Mouse (Mus musculus) heart, embryonic 10.5 days (tissue): ENCODE measurements around the gene Fgfr2. TPM values are rescaled to one million over a fixed set of nuclear protein-coding genes. Genes with fewer than 3 reads are reported as not detected.
"Not testable (repeated sequence)": the region's sequence is repeated elsewhere in the genome, so short reads cannot be mapped to it uniquely, and the experiment has no call there.

Experiments
- DNase-seq: peaks from one replicate; pipeline ENCODE4 v3.0.0-alpha.2; 2017; ENCODE audit warnings: low spot score
- H3K27ac ChIP-seq: fragments of 300-500 bp; sonication (generic); 2 replicates; pipeline ENCODE4 v1.5.1; 2016; ENCODE audit warnings: mild to moderate bottlenecking
- H3K27me3 ChIP-seq: fragments of 300-500 bp; sonication (generic); 2 replicates; pipeline ENCODE4 v1.6.1; 2016; ENCODE audit warnings: mild to moderate bottlenecking; ENCODE audit not compliant: poor library complexity, insufficient read depth, severe bottlenecking
- H3K36me3 ChIP-seq: fragments of 300-500 bp; sonication (generic); 2 replicates; pipeline ENCODE4 v1.6.1; 2016; ENCODE audit warnings: mild to moderate bottlenecking, moderate library complexity
- H3K4me1 ChIP-seq: fragments of 300-500 bp; sonication (generic); 2 replicates; pipeline ENCODE4 v1.6.1; 2016; ENCODE audit warnings: mild to moderate bottlenecking
- H3K4me3 ChIP-seq: fragments of 300-500 bp; sonication (generic); 2 replicates; pipeline ENCODE4 v1.5.1; 2016; ENCODE audit warnings: mild to moderate bottlenecking, moderate library complexity
- H3K9me3 ChIP-seq: fragments of 300-500 bp; sonication (generic); 2 replicates; pipeline ENCODE4 v1.6.1; 2016; ENCODE audit warnings: mild to moderate bottlenecking, moderate library complexity
- WGBS: fragments of 180-500 bp; shearing (Covaris S2); methylation state at CpG from one replicate; pipeline ENCODE4 v1.1.7; 2016; 5-methylcytosine and 5-hydroxymethylcytosine counted together
- polyA plus RNA-seq: library from polyadenylated mRNA; unstranded; fragments of >200 nt; fragmentation: Nextera tagmentation; extraction: Ambion mirVana; gene quantifications from 2 replicates; pipeline ENCODE4 v1.2.1, GENCODE M21; 2016

Fgfr2 gene
- polyA plus RNA-seq, 1 experiment from 2014 or later: 46.6 TPM

DNA sequence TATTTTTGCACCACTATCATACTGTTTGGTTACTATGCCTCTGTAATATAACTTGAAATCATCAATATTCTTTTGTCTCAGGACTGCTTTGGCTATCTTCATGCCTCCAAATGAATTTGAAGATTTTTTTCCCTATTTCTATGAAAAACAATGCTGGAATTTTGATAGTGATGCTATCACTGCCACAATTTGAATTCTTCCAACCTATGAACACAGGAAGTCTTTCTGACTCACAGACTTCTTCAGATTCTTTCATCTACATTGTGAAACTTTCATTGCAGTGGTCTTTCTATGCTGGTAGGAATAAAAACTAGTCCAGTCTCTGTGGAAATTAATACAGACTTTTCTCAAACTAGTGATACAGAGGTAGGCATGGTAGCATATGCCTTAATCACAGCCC lies 2631.1 kb downstream of the Fgfr2 start:
- DNase-seq: no peak
- peaks cover 26% of the 10 kb centered on the region for H3K36me3 ChIP-seq

DNA sequence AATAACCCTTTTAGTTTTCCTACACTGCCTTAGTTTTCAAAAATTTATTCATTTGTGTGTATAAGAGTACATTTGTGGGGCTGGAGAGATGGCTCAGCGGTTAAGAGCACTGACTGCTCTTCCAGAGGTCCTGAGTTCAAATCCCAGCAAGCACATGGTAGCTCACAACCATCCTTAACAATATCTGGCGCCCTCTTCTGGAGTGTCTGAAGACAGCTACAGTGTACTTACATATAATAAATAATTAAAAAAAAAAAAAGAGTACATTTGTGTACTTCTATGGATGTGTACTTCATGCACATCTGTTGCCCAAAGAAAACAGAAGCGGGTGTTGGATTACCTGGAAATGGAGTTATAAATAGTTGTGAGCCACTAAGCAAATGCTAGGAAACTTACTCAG lies 2644.1 kb downstream of the Fgfr2 start:
- not testable (repeated sequence) for H3K9me3 ChIP-seq, H3K27ac ChIP-seq, H3K4me3 ChIP-seq, DNase-seq, H3K4me1 ChIP-seq, H3K27me3 ChIP-seq
- peaks cover 20% of the 10 kb centered on the region; the same call in 1 of the 2 replicates for H3K36me3 ChIP-seq
- 79% methylated on average over 3 of the region's 3 CpGs for WGBS

More for the DNA sequence above, 2631.1 kb downstream of the Fgfr2 start:
- no peak overlapping the region for H3K4me3 ChIP-seq
- H3K9me3 ChIP-seq: no peaks in the 10 kb centered on the region
- H3K27me3 ChIP-seq: no peaks in the 10 kb centered on the region
- H3K27ac ChIP-seq: no peak overlapping the region
- H3K4me1 ChIP-seq: no peaks in the 10 kb centered on the region; the same call in 1 of the 2 replicates

DNA sequence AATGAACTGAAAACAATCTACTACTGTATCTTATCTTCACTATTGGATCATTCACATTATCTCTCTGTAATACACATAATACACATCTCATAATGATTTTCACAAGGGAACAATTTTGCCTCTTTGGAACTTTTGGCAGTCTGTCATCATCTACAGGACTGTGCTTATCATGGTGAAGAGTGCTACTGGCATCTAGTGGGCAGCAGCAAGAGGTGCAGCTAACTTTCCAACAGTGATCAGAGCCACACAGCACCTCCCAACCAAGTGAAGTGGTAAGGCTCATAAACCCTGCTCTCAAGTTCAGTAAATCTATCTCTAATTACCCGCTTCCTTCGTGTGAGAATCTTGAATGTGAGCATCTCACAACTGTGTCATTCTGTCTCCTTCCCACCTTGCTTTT lies 2647.2 kb downstream of the Fgfr2 start:
- Histone ChIP-seq H3K27ac (no peak overlapping the region), H3K9me3 (no peaks in the 10 kb centered on the region), H3K4me1 (no peaks in the 10 kb centered on the region), H3K36me3 (peaks cover 18% of the 10 kb centered on the region; the same call in 1 of the 2 replicates), H3K27me3 (no peaks in the 10 kb centered on the region), H3K4me3 (no peak overlapping the region)
- WGBS: 53% methylated on average over 2 of the region's 2 CpGs
- DNase-seq: no peak

DNA sequence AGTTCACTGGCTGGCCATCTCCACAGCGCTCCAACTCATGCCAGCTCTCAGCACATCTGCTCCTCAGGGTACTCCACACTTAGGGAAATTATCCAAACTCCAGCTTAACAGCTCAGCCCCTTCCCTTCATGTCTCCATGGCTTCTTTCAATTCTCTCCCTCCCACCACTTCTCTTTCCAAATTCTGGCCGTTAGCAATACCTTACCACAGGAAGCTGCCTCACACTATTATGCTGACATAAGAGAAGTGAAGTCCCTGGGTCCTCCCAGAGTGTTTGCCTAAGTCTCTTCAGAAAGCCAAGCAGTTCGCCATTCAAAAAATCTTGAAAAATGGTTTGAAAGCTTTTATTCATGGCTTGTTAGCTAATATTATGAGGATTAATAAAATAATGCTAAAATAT lies 2649.3 kb downstream of the Fgfr2 start:
- WGBS: 80% methylated on average over 3 of the region's 3 CpGs
- Histone ChIP-seq H3K9me3 (no peaks in the 10 kb centered on the region), H3K36me3 (0 out of 2 replicates have a peak, but pooled peaks cover 5% of the 10 kb centered on the region), H3K4me1 (no peaks in the 10 kb centered on the region), H3K4me3 (no peak overlapping the region), H3K27me3 (no peaks in the 10 kb centered on the region), H3K27ac (no peak overlapping the region)
- no peak for DNase-seq

DNA sequence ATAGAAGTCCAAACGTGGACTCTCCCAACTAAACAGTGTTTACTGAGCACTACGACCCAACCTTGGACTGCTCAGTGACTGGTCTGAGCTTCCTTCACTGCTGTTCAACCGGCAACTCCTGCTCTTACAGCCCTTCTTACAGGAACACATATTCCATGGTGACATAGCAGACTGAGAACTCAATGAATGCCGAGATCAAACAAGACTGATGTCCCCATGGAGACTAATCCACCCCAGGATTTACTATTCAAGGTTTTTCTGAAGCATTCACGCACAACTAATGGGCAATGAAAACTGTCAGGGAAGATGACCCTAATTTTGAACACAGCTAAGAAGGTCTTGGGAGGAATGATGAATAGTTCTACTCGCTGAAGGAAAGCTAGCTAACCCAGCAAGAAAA lies 2650.5 kb downstream of the Fgfr2 start:
- DNase-seq: no peak
- Histone ChIP-seq H3K9me3 (no peaks in the 10 kb centered on the region), H3K27me3 (no peaks in the 10 kb centered on the region), H3K4me1 (no peaks in the 10 kb centered on the region), H3K27ac (no peak overlapping the region), H3K36me3 (0 out of 2 replicates have a peak, but pooled peaks cover 5% of the 10 kb centered on the region), H3K4me3 (no peak overlapping the region)
- 82% methylated on average over 6 of the region's 6 CpGs for WGBS

DNA sequence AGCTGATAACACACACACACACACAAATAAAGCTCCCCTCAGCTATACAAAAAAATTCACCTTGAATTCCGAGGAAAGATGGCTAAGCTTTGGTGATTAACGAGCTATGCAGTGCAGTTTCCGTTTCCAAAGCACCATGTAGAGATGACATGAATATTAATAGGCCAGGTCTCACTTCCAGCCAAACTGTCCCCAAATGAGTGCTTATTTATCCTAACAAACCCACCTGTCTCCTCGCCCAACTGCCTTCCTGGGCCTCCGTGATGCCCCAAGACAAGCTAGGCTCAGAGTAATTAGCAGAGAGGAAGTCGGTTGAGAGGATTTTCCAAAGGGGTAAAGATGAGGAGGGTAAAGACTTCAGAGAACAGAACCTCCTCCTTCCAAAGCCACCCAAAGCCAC lies 2652.1 kb downstream of the Fgfr2 start:
- H3K4me1 ChIP-seq: no peaks in the 10 kb centered on the region
- no peaks in the 10 kb centered on the region for H3K27me3 ChIP-seq
- no peak overlapping the region for H3K27ac ChIP-seq
- H3K9me3 ChIP-seq: no peaks in the 10 kb centered on the region
- H3K4me3 ChIP-seq: no peak overlapping the region
- WGBS: 70% methylated on average over 6 of the region's 6 CpGs
- DNase-seq: no peak
- peaks cover 10% of the 10 kb centered on the region; the same call in 1 of the 2 replicates for H3K36me3 ChIP-seq

DNA sequence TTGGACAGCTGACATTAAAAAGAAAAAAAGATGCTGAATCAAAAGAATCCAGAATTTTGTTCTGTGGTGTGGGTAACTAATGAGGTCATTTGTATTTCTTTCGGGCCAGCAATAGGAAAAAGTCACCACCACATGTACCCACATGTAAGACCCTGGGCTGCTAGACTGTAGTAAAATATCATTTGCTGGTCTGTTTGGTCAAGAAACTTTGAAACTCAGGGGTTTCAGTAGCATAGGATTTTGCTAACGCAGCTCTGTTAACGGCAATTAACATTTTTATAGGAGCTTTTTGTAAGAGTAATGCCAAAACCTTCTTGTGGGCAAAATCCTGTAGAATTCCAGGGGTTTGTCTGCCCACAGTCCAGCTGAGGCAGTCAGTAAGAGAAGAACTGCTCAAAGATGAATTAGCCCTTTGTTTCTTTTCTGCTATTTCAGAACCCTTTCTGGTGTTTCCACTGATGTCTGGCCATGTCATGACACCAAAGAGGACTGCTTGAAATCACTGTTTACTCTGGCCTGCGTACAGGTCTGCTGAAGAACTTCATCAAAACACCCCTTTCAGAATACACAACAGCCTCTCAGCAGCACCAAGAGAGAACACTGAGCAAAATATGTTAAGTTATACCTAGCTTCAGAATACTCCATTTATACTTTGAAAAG lies 2667.4 kb downstream of the Fgfr2 start:
- no peak overlapping the region for H3K27ac ChIP-seq
- H3K4me3 ChIP-seq: no peak overlapping the region
- H3K9me3 ChIP-seq: no peaks in the 10 kb centered on the region
- H3K27me3 ChIP-seq: no peaks in the 10 kb centered on the region
- 80% methylated on average over 4 of the region's 4 CpGs for WGBS
- peaks cover 47% of the 10 kb centered on the region for H3K36me3 ChIP-seq
- no peak for DNase-seq
- H3K4me1 ChIP-seq: no peaks in the 10 kb centered on the region; the same call in 1 of the 2 replicates

DNA sequence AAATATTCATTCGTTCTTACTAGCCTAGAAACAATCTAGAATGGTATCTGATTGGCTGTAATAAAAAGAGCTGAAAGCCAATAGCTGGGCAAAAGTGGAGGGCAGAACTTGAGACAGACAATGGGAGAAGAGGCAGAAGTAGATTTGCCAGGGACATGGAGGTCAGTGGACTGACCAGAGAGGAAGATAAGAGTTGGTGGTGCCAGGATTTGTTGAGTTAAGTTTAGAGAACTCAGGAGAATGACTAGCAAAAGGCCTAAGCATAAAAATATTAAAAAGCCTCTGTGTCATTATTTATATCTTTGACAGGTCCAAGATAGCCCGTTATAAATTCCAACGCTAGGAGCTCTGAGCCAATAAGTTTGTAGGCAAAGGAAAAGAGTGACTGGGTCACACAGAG lies 2668.9 kb downstream of the Fgfr2 start:
- H3K4me3 ChIP-seq: no peak overlapping the region
- peaks cover 54% of the 10 kb centered on the region for H3K36me3 ChIP-seq
- no peaks in the 10 kb centered on the region for H3K27me3 ChIP-seq
- WGBS: 83% methylated on average over 3 of the region's 3 CpGs
- H3K4me1 ChIP-seq: no peaks in the 10 kb centered on the region; the same call in 1 of the 2 replicates
- H3K9me3 ChIP-seq: no peaks in the 10 kb centered on the region
- DNase-seq: no peak
- no peak overlapping the region for H3K27ac ChIP-seq

DNA sequence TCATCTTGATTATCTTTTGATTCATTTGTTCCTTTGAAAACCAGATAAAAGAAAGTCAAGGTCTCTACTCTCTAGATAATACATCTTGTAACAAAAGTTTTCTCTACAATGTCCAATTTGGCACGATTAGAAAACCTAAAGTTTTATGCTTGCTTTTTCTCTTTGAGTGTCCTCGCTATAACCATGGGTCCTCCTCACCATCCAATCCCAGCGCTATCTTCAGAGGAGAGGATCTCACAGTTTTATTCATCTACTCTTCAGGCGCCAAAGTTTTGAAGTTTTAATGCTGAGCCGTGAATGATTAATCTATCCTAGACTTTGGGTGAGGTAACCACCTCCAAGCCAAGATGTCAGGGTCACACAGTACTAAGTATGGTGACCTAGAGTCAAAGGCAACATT lies 2687.4 kb downstream of the Fgfr2 start:
- no peak for DNase-seq
- 90% methylated on average over 5 of the region's 5 CpGs for WGBS
- H3K4me3 ChIP-seq: no peak overlapping the region
- no peak overlapping the region for H3K27ac ChIP-seq
- peaks cover 2% of the 10 kb centered on the region; the same call in 1 of the 2 replicates for H3K36me3 ChIP-seq
- H3K27me3 ChIP-seq: no peaks in the 10 kb centered on the region
- no peaks in the 10 kb centered on the region for H3K9me3 ChIP-seq
- H3K4me1 ChIP-seq: no peaks in the 10 kb centered on the region

DNA sequence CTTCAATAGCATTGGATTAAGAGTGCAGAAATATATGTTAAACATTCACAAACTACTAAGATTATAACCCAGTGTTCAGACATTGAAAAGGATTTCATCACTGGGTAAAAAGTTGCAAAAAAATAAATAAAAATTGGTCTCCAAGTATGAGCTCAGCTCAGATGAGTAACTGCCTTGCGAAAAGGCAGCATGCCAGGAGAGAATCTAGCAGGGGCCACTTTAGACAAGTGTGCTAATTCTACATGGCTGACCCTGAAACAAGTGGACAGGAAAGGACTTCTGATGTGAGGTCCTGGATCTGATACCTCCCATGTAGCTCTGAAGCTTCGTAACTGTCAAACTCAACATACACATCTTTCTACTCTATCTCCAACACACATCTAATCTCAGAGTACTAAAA lies 2691.0 kb downstream of the Fgfr2 start:
- H3K27ac ChIP-seq: no peak overlapping the region
- no peak overlapping the region for H3K4me3 ChIP-seq
- H3K4me1 ChIP-seq: peaks cover 5% of the 10 kb centered on the region
- no peak for DNase-seq
- peaks cover 2% of the 10 kb centered on the region; the same call in 1 of the 2 replicates for H3K36me3 ChIP-seq
- no peaks in the 10 kb centered on the region for H3K9me3 ChIP-seq
- WGBS: 85% methylated on average over 2 of the region's 2 CpGs
- no peaks in the 10 kb centered on the region for H3K27me3 ChIP-seq

DNA sequence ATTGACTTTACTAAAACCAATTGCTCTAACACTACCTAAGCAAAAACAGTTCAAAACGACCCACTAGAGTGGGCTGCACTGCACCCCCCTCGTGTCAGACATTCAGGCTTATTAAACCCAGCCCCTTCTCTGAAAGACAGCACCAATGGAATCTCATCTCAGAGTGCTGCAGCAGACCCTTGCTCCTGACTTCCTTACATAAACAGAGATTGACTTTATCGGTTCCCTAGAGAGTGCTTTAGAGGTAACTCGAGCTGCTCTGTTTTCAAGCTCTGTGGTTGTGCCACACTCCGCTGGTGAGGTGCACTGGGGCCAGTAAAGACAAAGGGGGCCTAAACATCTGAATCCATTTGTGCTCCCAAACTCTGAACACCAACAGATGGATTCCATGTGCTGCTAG lies 2696.6 kb downstream of the Fgfr2 start:
- Histone ChIP-seq H3K9me3 (no peaks in the 10 kb centered on the region), H3K27me3 (no peaks in the 10 kb centered on the region), H3K4me3 (peak overlapping the region; percentile 12; the same call in 1 of the 2 replicates), H3K36me3 (no peaks in the 10 kb centered on the region), H3K27ac (peak overlapping the region; percentile 60; the same call in 1 of the 2 replicates), H3K4me1 (peaks cover 11% of the 10 kb centered on the region)
- DNase-seq: no peak
- WGBS: 4% methylated on average over 5 of the region's 5 CpGs

DNA sequence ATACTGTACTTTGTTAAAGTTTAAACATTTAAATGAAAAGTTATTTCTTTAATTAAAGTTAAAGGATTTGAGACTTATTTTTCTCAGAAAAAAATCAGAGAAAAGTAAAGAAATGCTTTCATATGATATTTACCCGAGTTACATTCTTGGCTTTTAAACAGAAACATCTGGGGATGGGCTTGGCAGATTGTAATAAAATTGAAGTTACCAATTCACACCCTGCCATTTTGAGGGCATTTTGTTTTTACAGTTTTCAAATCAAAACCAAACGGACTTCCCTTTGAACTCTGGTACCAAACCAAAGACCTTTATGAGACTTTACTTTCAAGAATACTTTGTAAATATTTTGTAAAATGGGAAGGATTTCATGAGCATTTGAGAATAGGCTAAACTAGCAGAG lies 2697.2 kb downstream of the Fgfr2 start:
- Histone ChIP-seq H3K4me3 (no peak overlapping the region), H3K27ac (no peak overlapping the region), H3K4me1 (peaks cover 11% of the 10 kb centered on the region), H3K27me3 (no peaks in the 10 kb centered on the region), H3K36me3 (no peaks in the 10 kb centered on the region), H3K9me3 (no peaks in the 10 kb centered on the region)
- WGBS: 62% methylated on average over 2 of the region's 2 CpGs
- no peak for DNase-seq

DNA sequence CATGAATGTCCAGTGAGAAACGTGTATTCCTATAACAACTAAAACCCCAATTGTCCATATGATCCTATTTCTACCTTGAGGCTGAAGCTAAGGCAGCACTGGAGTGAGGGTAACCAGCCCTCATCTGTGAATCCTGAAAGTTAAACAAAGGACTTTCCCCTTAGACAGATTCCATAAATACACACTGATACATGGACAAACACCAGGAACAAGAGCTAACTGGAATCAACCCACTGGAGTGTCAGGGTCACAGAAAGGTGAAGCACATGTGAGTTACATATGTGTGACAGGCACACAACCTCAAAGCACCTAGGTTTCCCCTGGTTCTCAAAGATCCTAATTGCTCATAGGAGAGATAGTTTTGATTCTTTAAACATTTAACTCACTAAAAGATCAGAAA lies 2703.2 kb downstream of the Fgfr2 start:
- 91% methylated on average over 1 of the region's 1 CpGs for WGBS
- DNase-seq: no peak
- Histone ChIP-seq H3K27me3 (no peaks in the 10 kb centered on the region), H3K4me3 (no peak overlapping the region), H3K4me1 (peaks cover 5% of the 10 kb centered on the region; the same call in 1 of the 2 replicates), H3K9me3 (no peaks in the 10 kb centered on the region), H3K36me3 (0 out of 2 replicates have a peak, but pooled peaks cover 2% of the 10 kb centered on the region), H3K27ac (peak overlapping the region; percentile 47; the same call in 1 of the 2 replicates)

DNA sequence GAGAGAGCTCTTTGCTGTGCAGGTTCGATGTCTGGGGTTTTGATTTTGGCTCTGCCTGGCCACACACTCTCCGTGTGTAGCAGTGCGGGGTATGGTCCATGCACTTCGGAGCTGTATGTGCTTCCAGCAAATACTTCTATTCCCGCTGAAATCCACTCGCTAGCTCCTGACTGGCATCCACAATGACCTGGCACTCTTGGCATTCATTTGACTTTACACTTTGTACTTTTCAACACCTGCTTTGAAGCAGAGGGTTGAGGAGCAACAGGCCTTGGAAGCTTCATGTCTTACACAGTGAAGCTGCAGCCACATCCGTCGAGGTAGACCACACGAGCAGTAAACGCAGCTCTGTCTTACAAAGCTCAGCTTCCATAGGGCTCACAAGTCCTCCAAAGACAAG lies 2715.5 kb downstream of the Fgfr2 start:
- H3K27me3 ChIP-seq: no peaks in the 10 kb centered on the region
- DNase-seq: peak; percentile 77
- H3K4me1 ChIP-seq: peaks cover 26% of the 10 kb centered on the region
- no peaks in the 10 kb centered on the region for H3K36me3 ChIP-seq
- peak overlapping the region; percentile 4; the same call in 1 of the 2 replicates for H3K27ac ChIP-seq
- no peaks in the 10 kb centered on the region for H3K9me3 ChIP-seq
- WGBS: 38% methylated on average over 10 of the region's 10 CpGs
- H3K4me3 ChIP-seq: no peak overlapping the region
